Mouse (Mus musculus): ENCODE data around the gene Gm21969. TPM values are rescaled to one million over a fixed set of nuclear protein-coding genes. Genes with fewer than 3 reads are reported as not detected.

Gm21969 gene
- polyA plus RNA-seq, 1 experiment: 0.01 TPM

DNA sequence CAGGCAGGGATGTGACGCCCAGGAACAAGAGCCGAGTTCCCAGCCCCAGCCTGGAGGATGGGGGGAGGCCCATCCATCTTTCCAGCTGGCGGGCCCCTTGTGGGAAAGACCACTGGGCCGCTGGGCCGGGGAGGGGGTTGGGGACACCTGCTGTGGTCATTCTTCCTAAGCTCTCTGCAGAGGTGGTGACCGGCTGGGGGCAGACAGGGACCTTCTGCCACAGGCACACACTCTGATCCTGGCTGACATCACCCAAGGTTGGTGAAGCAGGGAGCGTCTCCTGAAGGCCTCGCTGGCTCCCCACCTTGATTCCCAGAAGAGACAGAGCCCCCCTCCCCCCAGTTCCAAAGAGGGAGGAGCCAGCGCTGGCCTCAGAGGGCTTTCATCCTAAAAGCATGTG lies 94.8 kb downstream of the Gm21969 start:
- H3K4me3 ChIP-seq (ENCODE audit: insufficient read depth, poor library complexity, severe bottlenecking): no peak overlapping the region
- no peaks in the 10 kb centered on the region for H3K27me3 ChIP-seq (ENCODE audit: control insufficient read depth, insufficient read depth, insufficient read length)
- no peaks in the 10 kb centered on the region for H3K36me3 ChIP-seq (ENCODE audit: control insufficient read depth, insufficient read depth)
- no peaks in the 10 kb centered on the region for H3K79me3 ChIP-seq (ENCODE audit: low read depth)
- no peaks in the 10 kb centered on the region for H3K79me2 ChIP-seq (ENCODE audit: control insufficient read depth, insufficient read depth)
- H3ac ChIP-seq (ENCODE audit: control insufficient read depth, insufficient read length, low read depth): no peak overlapping the region
- TF ChIP-seq MYOD1 (IDR thresholded peaks at IDR 0.05; ENCODE audit: control insufficient read depth, insufficient read length, low read depth): peak; percentile 90
- TF ChIP-seq CTCF (IDR thresholded peaks at IDR 0.05; ENCODE audit: control insufficient read depth, insufficient read depth, insufficient read length): peak; percentile 0
- TF ChIP-seq USF1 (IDR thresholded peaks at IDR 0.05; ENCODE audit: low read depth): no peak

DNA sequence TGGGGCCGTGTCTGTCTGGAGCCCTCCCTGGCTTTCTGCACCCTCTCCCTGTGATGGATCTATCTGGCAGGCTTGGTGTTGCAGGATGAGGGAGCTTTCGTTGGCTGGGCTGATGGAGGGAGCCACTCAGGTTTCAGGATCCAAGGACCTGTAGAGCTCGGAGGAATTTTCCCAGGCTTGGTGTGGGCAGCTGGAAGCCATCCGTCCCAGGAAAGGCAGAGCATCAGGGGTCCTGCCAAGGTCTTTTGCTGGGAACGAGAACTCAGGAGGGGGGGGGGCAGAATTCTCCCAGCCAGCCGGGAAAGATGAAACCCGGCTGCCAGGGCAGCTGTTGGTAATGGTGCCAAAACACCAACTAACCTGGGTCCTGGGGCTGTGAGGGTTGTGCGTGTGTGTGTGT lies 95.6 kb downstream of the Gm21969 start:
- TF ChIP-seq CTCF (IDR thresholded peaks at IDR 0.05; ENCODE audit: control insufficient read depth, insufficient read depth, insufficient read length): no peak
- TF ChIP-seq MAX (IDR thresholded peaks at IDR 0.05): no peak
- no peak for TF ChIP-seq USF1 (IDR thresholded peaks at IDR 0.05; ENCODE audit: low read depth)
- TF ChIP-seq MYOG (IDR thresholded peaks at IDR 0.05; ENCODE audit: control insufficient read depth, extremely low read depth, insufficient read length): no peak
- no peak for TF ChIP-seq CEBPB (IDR thresholded peaks at IDR 0.05; ENCODE audit: low read depth)
- no peak for TF ChIP-seq FOSL1 (IDR thresholded peaks at IDR 0.05; ENCODE audit: insufficient read depth, low read length, poor library complexity, severe bottlenecking)
- no peak for TF ChIP-seq MYOD1 (IDR thresholded peaks at IDR 0.05; ENCODE audit: control insufficient read depth, insufficient read length, low read depth)
- Histone ChIP-seq H3K4me3 (ENCODE audit: insufficient read depth, poor library complexity, severe bottlenecking) (no peak overlapping the region), H3K27me3 (ENCODE audit: control insufficient read depth, insufficient read depth, insufficient read length) (no peaks in the 10 kb centered on the region), H3K36me3 (ENCODE audit: control insufficient read depth, insufficient read depth) (no peaks in the 10 kb centered on the region), H3K79me3 (ENCODE audit: low read depth) (no peaks in the 10 kb centered on the region), H3ac (ENCODE audit: control insufficient read depth, insufficient read length, low read depth) (no peak overlapping the region), H3K79me2 (ENCODE audit: control insufficient read depth, insufficient read depth) (no peaks in the 10 kb centered on the region)

DNA sequence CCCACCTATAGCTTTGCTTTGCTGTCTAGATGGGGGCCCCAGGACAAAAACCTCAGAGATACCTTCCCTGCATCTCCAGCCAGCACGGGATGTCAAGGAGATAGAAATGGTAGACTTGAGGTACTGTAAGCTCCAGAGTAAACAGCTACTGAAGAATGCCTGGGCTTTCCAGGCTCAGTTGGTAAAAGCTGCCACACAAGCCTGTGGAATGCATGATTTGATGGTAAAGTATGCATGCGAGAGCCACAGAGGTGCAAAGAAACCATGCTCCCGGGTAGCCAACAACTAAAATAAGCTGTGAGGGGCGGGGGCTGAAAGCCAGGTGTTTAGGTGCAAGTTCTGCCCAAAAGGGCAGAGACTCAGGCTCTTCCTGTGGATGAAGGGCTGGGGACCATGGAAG lies 99.9 kb downstream of the Gm21969 start:
- H3K79me2 ChIP-seq (ENCODE audit: control insufficient read depth, insufficient read depth): no peaks in the 10 kb centered on the region
- no peaks in the 10 kb centered on the region for H3K36me3 ChIP-seq (ENCODE audit: control insufficient read depth, insufficient read depth)
- no peak overlapping the region for H3ac ChIP-seq (ENCODE audit: control insufficient read depth, insufficient read length, low read depth)
- H3K4me3 ChIP-seq (ENCODE audit: insufficient read depth, poor library complexity, severe bottlenecking): no peak overlapping the region
- H3K27me3 ChIP-seq (ENCODE audit: control insufficient read depth, insufficient read depth, insufficient read length): no peaks in the 10 kb centered on the region
- H3K79me3 ChIP-seq (ENCODE audit: low read depth): no peaks in the 10 kb centered on the region
- TF ChIP-seq USF1 (IDR thresholded peaks at IDR 0.05; ENCODE audit: low read depth) (no peak), CTCF (IDR thresholded peaks at IDR 0.05; ENCODE audit: control insufficient read depth, insufficient read depth, insufficient read length) (no peak), FOSL1 (IDR thresholded peaks at IDR 0.05; ENCODE audit: insufficient read depth, low read length, poor library complexity, severe bottlenecking) (no peak), CEBPB (IDR thresholded peaks at IDR 0.05; ENCODE audit: low read depth) (no peak), MAX (IDR thresholded peaks at IDR 0.05) (no peak), MYOD1 (IDR thresholded peaks at IDR 0.05; ENCODE audit: control insufficient read depth, insufficient read length, low read depth) (no peak), MYOG (IDR thresholded peaks at IDR 0.05; ENCODE audit: control insufficient read depth, extremely low read depth, insufficient read length) (no peak)

DNA sequence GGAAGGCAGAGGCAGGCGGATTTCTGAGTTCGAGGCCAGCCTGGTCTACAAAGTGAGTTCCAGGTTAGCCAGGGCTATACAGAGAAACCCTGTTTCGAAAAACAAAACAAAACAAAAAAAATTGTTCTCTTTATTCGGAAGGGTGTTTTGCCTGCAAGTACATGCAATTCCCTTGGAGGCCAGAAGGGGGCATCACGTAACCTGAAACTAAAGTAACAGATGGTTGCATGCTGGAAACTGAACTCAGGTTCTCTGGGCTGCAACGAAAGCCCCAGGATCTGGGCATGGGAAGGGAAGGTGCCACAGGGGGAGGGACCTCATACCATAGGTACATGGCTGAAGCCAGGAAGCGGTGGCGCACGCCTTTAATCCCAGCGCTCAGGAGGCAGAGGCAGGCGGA lies 100.5 kb downstream of the Gm21969 start:
- no peak overlapping the region for H3ac ChIP-seq (ENCODE audit: control insufficient read depth, insufficient read length, low read depth)
- H3K4me3 ChIP-seq (ENCODE audit: insufficient read depth, poor library complexity, severe bottlenecking): no peak overlapping the region
- no peaks in the 10 kb centered on the region for H3K79me3 ChIP-seq (ENCODE audit: low read depth)
- no peaks in the 10 kb centered on the region for H3K36me3 ChIP-seq (ENCODE audit: control insufficient read depth, insufficient read depth)
- no peaks in the 10 kb centered on the region for H3K27me3 ChIP-seq (ENCODE audit: control insufficient read depth, insufficient read depth, insufficient read length)
- H3K79me2 ChIP-seq (ENCODE audit: control insufficient read depth, insufficient read depth): no peaks in the 10 kb centered on the region
- TF ChIP-seq CTCF (IDR thresholded peaks at IDR 0.05; ENCODE audit: control insufficient read depth, insufficient read depth, insufficient read length) (no peak), FOSL1 (IDR thresholded peaks at IDR 0.05; ENCODE audit: insufficient read depth, low read length, poor library complexity, severe bottlenecking) (no peak), CEBPB (IDR thresholded peaks at IDR 0.05; ENCODE audit: low read depth) (no peak), MAX (IDR thresholded peaks at IDR 0.05) (no peak), MYOD1 (IDR thresholded peaks at IDR 0.05; ENCODE audit: control insufficient read depth, insufficient read length, low read depth) (no peak), USF1 (IDR thresholded peaks at IDR 0.05; ENCODE audit: low read depth) (no peak), MYOG (IDR thresholded peaks at IDR 0.05; ENCODE audit: control insufficient read depth, extremely low read depth, insufficient read length) (no peak)

DNA sequence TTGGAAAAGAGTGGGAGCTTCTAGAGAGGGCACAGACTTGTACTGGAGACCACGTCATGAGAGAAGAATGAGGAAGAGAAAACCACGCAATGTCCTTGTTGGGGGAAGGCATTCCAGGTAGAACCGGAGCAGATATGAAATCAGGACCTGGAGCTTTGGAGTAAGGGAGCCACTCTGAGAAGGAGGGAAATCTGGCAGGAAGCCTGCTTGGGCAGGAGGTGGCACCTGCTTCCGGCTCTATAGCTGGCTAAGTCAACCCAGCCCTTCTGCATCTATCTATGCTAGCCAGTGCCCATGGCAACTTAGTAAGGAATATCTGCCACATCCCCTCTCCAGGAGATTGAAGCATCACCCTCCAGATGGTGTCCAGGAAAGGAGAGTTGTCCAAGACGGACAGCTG lies 103.0 kb downstream of the Gm21969 start:
- H3ac ChIP-seq (ENCODE audit: control insufficient read depth, insufficient read length, low read depth): no peak overlapping the region
- no peaks in the 10 kb centered on the region for H3K27me3 ChIP-seq (ENCODE audit: control insufficient read depth, insufficient read depth, insufficient read length)
- TF ChIP-seq CEBPB (IDR thresholded peaks at IDR 0.05; ENCODE audit: low read depth) (no peak), MYOG (IDR thresholded peaks at IDR 0.05; ENCODE audit: control insufficient read depth, extremely low read depth, insufficient read length) (no peak), CTCF (IDR thresholded peaks at IDR 0.05; ENCODE audit: control insufficient read depth, insufficient read depth, insufficient read length) (no peak), MYOD1 (IDR thresholded peaks at IDR 0.05; ENCODE audit: control insufficient read depth, insufficient read length, low read depth) (no peak), FOSL1 (IDR thresholded peaks at IDR 0.05; ENCODE audit: insufficient read depth, low read length, poor library complexity, severe bottlenecking) (no peak), MAX (IDR thresholded peaks at IDR 0.05) (no peak), USF1 (IDR thresholded peaks at IDR 0.05; ENCODE audit: low read depth) (no peak)

More for the DNA sequence above, 103.0 kb downstream of the Gm21969 start:
- Histone ChIP-seq H3K79me3 (ENCODE audit: low read depth) (no peaks in the 10 kb centered on the region), H3K79me2 (ENCODE audit: control insufficient read depth, insufficient read depth) (no peaks in the 10 kb centered on the region), H3K36me3 (ENCODE audit: control insufficient read depth, insufficient read depth) (no peaks in the 10 kb centered on the region), H3K4me3 (ENCODE audit: insufficient read depth, poor library complexity, severe bottlenecking) (no peak overlapping the region)

Data from C2C12 (cell line).